Mouse (Mus musculus): ENCODE data around the gene Tgfbr1. TPM values are rescaled to one million over a fixed set of nuclear protein-coding genes. Genes with fewer than 3 reads are reported as not detected.
"Not testable (repeated sequence)": the region's sequence is repeated elsewhere in the genome, so short reads cannot be mapped to it uniquely, and the experiment has no call there.

Tgfbr1 gene
- polyA plus RNA-seq, 1 experiment from 2014 or later = 36.8 TPM

- H3K9me3 ChIP-seq (replicated peaks; ENCODE audit: control insufficient read depth, low read length) = no peaks in the 10 kb centered on the region
- 0 out of 2 replicates have a peak, but pooled peaks cover 8% of the 10 kb centered on the region for H3K4me1 ChIP-seq (ENCODE audit: control insufficient read depth, insufficient read depth, low read length)
- H3K4me3 ChIP-seq (ENCODE audit: low read depth, low read length) = peak overlapping the region; percentile 77
- H3K9ac ChIP-seq (ENCODE audit: low read depth, low read length) = peak overlapping the region; percentile 90
- peak; percentile 75 for ATAC-seq (replicated peaks; ENCODE audit: insufficient number of reproducible peaks, low FRiP score, low TSS enrichment)
- 1% methylated on average over 45 of the region's 73 CpGs for WGBS (ENCODE audit: insufficient replicate concordance)
- H3K27me3 ChIP-seq (ENCODE audit: control insufficient read depth, insufficient read depth, low read length) = no peaks in the 10 kb centered on the region
- peak overlapping the region; percentile 94 for H3K27ac ChIP-seq (ENCODE audit: low read depth, low read length)
- H3K36me3 ChIP-seq (ENCODE audit: control insufficient read depth, insufficient read depth, low read length) = no peaks in the 10 kb centered on the region
- H3K4me2 ChIP-seq = peak overlapping the region; percentile 87
Observed at GRCm38 (mm10) chr4:47353416-47354111, 542 bp downstream of the Tgfbr1 start.

DNA sequence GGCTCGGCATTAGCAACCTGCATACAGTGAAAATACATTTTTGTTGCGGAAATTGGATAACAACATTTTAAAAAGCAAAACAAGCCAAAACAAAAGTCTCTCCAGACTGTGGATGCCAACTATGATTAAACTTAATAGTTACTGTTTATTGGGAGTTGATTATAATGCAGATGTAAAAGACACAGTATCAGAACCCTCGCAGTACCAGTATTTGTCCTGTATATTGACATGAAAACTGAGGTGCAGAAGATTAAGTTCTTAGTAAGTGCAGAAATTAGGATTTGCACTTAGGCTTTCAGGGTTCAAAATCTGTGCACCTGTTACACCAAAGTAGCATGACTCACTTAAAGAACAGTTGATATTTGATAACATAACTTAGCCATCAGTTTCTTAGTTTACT, 1.3 kb downstream of the Tgfbr1 start:
- 48% methylated on average over 3 of the region's 3 CpGs for WGBS (ENCODE audit: insufficient replicate concordance)
- Histone ChIP-seq H3K9ac (ENCODE audit: low read depth, low read length) (peak overlapping the region; percentile 90; the same call in 1 of the 2 replicates), H3K36me3 (ENCODE audit: control insufficient read depth, insufficient read depth, low read length) (no peaks in the 10 kb centered on the region), H3K4me1 (ENCODE audit: control insufficient read depth, insufficient read depth, low read length) (0 out of 2 replicates have a peak, but pooled peaks cover 8% of the 10 kb centered on the region), H3K27me3 (ENCODE audit: control insufficient read depth, insufficient read depth, low read length) (no peaks in the 10 kb centered on the region), H3K4me2 (peak overlapping the region; percentile 87), H3K27ac (ENCODE audit: low read depth, low read length) (no peak overlapping the region; the same call in 1 of the 2 replicates), H3K4me3 (ENCODE audit: low read depth, low read length) (peak overlapping the region; percentile 77), H3K9me3 (replicated peaks; ENCODE audit: control insufficient read depth, low read length) (no peaks in the 10 kb centered on the region)
- no peak for ATAC-seq (replicated peaks; ENCODE audit: insufficient number of reproducible peaks, low FRiP score, low TSS enrichment)

DNA sequence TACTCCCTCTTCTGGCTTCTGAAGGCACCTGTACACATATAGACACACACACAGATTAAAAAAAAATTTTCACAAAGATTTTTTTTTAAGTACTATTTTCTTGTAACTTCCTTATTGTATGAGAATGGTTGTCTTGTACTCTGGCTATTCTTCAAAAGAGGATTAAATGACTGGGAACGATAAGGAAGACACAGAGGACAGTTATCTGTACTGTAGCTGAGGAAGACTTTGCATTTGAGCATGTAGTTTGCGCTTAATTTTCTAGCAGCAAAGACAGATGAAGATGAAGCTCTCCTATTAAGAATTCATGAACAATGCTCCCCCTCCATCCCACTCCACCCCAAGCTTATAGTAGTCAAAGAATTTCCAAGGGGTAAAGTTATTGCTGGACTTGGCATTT, 9.6 kb downstream of the Tgfbr1 start:
- H3K9ac ChIP-seq (ENCODE audit: low read depth, low read length) = no peak overlapping the region
- H3K36me3 ChIP-seq (ENCODE audit: control insufficient read depth, insufficient read depth, low read length) = no peaks in the 10 kb centered on the region
- no peak overlapping the region for H3K4me2 ChIP-seq
- no peak for ATAC-seq (replicated peaks; ENCODE audit: insufficient number of reproducible peaks, low FRiP score, low TSS enrichment)
- no peak overlapping the region for H3K27ac ChIP-seq (ENCODE audit: low read depth, low read length)
- H3K4me1 ChIP-seq (ENCODE audit: control insufficient read depth, insufficient read depth, low read length) = peaks cover 5% of the 10 kb centered on the region
- H3K4me3 ChIP-seq (ENCODE audit: low read depth, low read length) = no peak overlapping the region
- no peaks in the 10 kb centered on the region for H3K27me3 ChIP-seq (ENCODE audit: control insufficient read depth, insufficient read depth, low read length)
- no peaks in the 10 kb centered on the region for H3K9me3 ChIP-seq (replicated peaks; ENCODE audit: control insufficient read depth, low read length)
- 91% methylated on average over 2 of the region's 2 CpGs for WGBS (ENCODE audit: insufficient replicate concordance)

- Histone ChIP-seq H3K27ac (ENCODE audit: low read depth, low read length) (no peak overlapping the region), H3K4me2 (no peak overlapping the region), H3K27me3 (ENCODE audit: control insufficient read depth, insufficient read depth, low read length) (no peaks in the 10 kb centered on the region), H3K9me3 (replicated peaks; ENCODE audit: control insufficient read depth, low read length) (no peaks in the 10 kb centered on the region), H3K4me1 (ENCODE audit: control insufficient read depth, insufficient read depth, low read length) (peaks cover 5% of the 10 kb centered on the region), H3K36me3 (ENCODE audit: control insufficient read depth, insufficient read depth, low read length) (no peaks in the 10 kb centered on the region), H3K4me3 (ENCODE audit: low read depth, low read length) (no peak overlapping the region), H3K9ac (ENCODE audit: low read depth, low read length) (no peak overlapping the region)
- no peak for ATAC-seq (replicated peaks; ENCODE audit: insufficient number of reproducible peaks, low FRiP score, low TSS enrichment)
- 53% methylated on average over 3 of the region's 3 CpGs for WGBS (ENCODE audit: insufficient replicate concordance)
Observed at GRCm38 (mm10) chr4:47363134-47363533, 10.1 kb downstream of the Tgfbr1 start.

DNA sequence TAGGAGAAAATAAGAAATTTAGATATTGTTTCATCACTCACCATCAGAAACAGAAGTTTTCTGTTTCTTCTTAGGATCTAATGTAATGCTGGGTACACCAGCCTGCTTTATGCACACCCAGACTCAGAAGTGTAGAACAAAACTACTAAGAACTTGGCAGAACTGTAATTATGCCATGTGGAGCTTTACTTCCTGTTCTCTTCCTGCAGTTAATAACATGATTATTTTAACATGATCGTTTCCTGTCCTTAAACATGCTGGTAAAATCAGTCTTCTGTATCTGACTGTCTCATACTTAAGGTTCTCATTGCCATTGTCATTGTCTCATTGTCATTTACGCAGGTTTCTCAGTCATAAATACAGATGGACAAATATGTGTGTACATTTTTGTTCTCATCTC, 15.7 kb downstream of the Tgfbr1 start:
- Histone ChIP-seq H3K4me3 (ENCODE audit: low read depth, low read length) (no peak overlapping the region), H3K9ac (ENCODE audit: low read depth, low read length) (no peak overlapping the region), H3K27me3 (ENCODE audit: control insufficient read depth, insufficient read depth, low read length) (no peaks in the 10 kb centered on the region), H3K4me2 (no peak overlapping the region), H3K27ac (ENCODE audit: low read depth, low read length) (no peak overlapping the region), H3K36me3 (ENCODE audit: control insufficient read depth, insufficient read depth, low read length) (no peaks in the 10 kb centered on the region), H3K4me1 (ENCODE audit: control insufficient read depth, insufficient read depth, low read length) (no peaks in the 10 kb centered on the region), H3K9me3 (replicated peaks; ENCODE audit: control insufficient read depth, low read length) (no peaks in the 10 kb centered on the region)
- no peak for ATAC-seq (replicated peaks; ENCODE audit: insufficient number of reproducible peaks, low FRiP score, low TSS enrichment)
- 87% methylated on average over 2 of the region's 2 CpGs for WGBS (ENCODE audit: insufficient replicate concordance)

DNA sequence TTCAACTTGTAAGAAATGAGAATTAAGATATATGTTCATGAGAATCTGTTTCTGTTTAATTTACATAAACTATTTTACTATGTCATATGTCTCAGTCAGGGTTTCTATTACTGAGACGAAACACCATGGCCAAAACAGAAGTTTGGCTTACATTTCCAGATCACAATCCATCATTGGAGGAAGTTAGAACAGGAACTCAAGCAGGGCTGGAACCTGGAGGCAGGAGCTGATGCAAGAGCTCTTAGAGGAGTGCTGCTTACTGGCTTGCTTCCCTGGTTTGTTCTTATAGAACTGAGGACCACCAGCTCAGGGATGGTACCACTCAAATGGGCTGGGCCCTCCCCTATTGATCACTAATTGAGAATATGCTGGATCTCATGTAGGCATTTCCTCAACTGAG, 25.7 kb downstream of the Tgfbr1 start:
- WGBS (ENCODE audit: insufficient replicate concordance) = 69% methylated on average over 1 of the region's 1 CpGs
- H3K36me3 ChIP-seq (ENCODE audit: control insufficient read depth, insufficient read depth, low read length) = no peaks in the 10 kb centered on the region
- no peak overlapping the region for H3K4me3 ChIP-seq (ENCODE audit: low read depth, low read length)
- H3K9me3 ChIP-seq (replicated peaks; ENCODE audit: control insufficient read depth, low read length) = no peaks in the 10 kb centered on the region
- no peak overlapping the region for H3K27ac ChIP-seq (ENCODE audit: low read depth, low read length)
- H3K4me2 ChIP-seq = no peak overlapping the region
- no peak overlapping the region for H3K9ac ChIP-seq (ENCODE audit: low read depth, low read length)
- H3K4me1 ChIP-seq (ENCODE audit: control insufficient read depth, insufficient read depth, low read length) = peaks cover 12% of the 10 kb centered on the region
- H3K27me3 ChIP-seq (ENCODE audit: control insufficient read depth, insufficient read depth, low read length) = no peaks in the 10 kb centered on the region
- no peak for ATAC-seq (replicated peaks; ENCODE audit: insufficient number of reproducible peaks, low FRiP score, low TSS enrichment)

DNA sequence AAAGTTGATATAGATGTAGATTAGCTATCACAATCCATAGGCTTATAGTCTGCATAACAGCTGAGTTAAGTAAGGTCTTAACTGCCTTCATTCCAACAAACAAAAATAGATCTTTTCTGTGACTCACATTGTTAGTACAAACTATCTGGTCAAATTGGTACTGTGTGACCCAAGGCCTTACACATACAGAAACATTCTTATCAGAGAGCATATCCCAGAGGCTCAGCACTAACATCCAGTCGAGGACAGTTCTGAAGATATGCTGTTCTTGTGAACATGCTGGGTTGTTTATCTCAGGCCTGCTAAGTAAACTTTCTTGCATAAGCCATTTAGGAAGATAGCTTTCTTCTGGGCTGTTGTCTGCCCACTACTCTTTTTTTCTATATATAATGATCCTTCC, 29.4 kb downstream of the Tgfbr1 start:
- no peak for ATAC-seq (replicated peaks; ENCODE audit: insufficient number of reproducible peaks, low FRiP score, low TSS enrichment)
- Histone ChIP-seq H3K9me3 (replicated peaks; ENCODE audit: control insufficient read depth, low read length) (no peaks in the 10 kb centered on the region), H3K27me3 (ENCODE audit: control insufficient read depth, insufficient read depth, low read length) (no peaks in the 10 kb centered on the region), H3K36me3 (ENCODE audit: control insufficient read depth, insufficient read depth, low read length) (peaks cover 5% of the 10 kb centered on the region), H3K9ac (ENCODE audit: low read depth, low read length) (no peak overlapping the region), H3K4me3 (ENCODE audit: low read depth, low read length) (no peak overlapping the region), H3K27ac (ENCODE audit: low read depth, low read length) (no peak overlapping the region), H3K4me1 (ENCODE audit: control insufficient read depth, insufficient read depth, low read length) (peaks cover 12% of the 10 kb centered on the region), H3K4me2 (no peak overlapping the region)
- 26% methylated on average over 1 of the region's 1 CpGs for WGBS (ENCODE audit: insufficient replicate concordance)

GRCm38 (mm10) chr4:47391926-47392325, 38.9 kb downstream of the Tgfbr1 start:
- not testable (repeated sequence) for H3K9ac ChIP-seq (ENCODE audit: low read depth, low read length); H3K4me3 ChIP-seq (ENCODE audit: low read depth, low read length); ATAC-seq (replicated peaks; ENCODE audit: insufficient number of reproducible peaks, low FRiP score, low TSS enrichment); H3K4me2 ChIP-seq; H3K9me3 ChIP-seq (replicated peaks; ENCODE audit: control insufficient read depth, low read length); H3K27me3 ChIP-seq (ENCODE audit: control insufficient read depth, insufficient read depth, low read length); H3K27ac ChIP-seq (ENCODE audit: low read depth, low read length); H3K4me1 ChIP-seq (ENCODE audit: control insufficient read depth, insufficient read depth, low read length); H3K36me3 ChIP-seq (ENCODE audit: control insufficient read depth, insufficient read depth, low read length)
- 90% methylated on average over 2 of the region's 2 CpGs for WGBS (ENCODE audit: insufficient replicate concordance)

DNA sequence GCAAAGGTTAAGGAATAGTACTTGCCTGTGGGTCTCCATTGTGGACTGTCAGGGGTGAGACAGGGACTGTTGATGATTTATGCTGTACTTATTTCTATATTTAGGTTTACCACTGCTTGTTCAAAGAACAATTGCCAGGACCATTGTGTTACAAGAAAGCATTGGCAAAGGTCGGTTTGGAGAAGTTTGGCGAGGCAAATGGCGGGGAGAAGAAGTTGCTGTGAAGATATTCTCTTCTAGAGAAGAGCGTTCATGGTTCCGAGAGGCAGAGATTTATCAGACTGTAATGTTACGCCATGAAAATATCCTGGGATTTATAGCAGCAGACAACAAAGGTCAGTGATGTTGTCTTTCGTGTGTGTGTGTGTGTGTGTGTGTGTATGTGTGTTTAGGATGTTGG, 43.2 kb downstream of the Tgfbr1 start:
- H3K4me1 ChIP-seq (ENCODE audit: control insufficient read depth, insufficient read depth, low read length) = no peaks in the 10 kb centered on the region
- WGBS (ENCODE audit: insufficient replicate concordance) = 94% methylated on average over 7 of the region's 7 CpGs
- peaks cover 5% of the 10 kb centered on the region; the same call in 1 of the 2 replicates for H3K36me3 ChIP-seq (ENCODE audit: control insufficient read depth, insufficient read depth, low read length)
- no peak overlapping the region for H3K27ac ChIP-seq (ENCODE audit: low read depth, low read length)
- H3K9ac ChIP-seq (ENCODE audit: low read depth, low read length) = no peak overlapping the region
- H3K4me2 ChIP-seq = no peak overlapping the region
- H3K9me3 ChIP-seq (replicated peaks; ENCODE audit: control insufficient read depth, low read length) = no peaks in the 10 kb centered on the region
- no peak overlapping the region for H3K4me3 ChIP-seq (ENCODE audit: low read depth, low read length)
- ATAC-seq (replicated peaks; ENCODE audit: insufficient number of reproducible peaks, low FRiP score, low TSS enrichment) = no peak
- H3K27me3 ChIP-seq (ENCODE audit: control insufficient read depth, insufficient read depth, low read length) = no peaks in the 10 kb centered on the region
